In the genomic region with DNA sequence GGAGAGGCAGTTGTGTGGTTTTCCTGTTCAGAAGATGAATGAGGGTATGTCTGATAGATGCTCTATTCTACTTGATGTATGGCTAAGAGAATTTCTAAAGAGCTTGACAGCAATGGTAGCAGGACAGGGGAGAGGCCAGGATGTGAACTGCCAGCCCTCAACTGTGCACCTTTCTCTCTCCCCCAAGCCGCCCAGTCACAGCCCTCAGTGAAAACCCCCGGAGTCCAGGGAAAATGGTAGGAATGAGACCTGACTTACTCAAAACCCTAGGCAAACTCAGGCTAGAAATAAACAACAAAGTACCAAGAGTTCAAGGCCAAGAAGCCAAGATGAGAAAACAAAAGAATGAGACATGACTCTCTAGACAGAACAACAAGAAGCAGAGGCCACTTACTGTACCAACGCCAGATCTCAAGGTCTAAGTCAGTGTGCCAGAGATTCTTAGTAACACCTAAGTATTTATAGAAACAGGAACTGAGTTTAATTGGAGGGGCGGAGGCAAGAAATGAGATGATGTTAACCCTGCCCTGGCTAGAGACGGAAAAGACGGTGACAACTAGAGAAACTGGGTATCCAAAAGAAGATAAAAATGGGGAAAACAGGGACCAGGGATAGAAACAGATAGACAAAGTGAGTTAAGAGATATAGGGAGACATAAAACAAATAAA, we compare ENCODE assay signal across 17 mouse cellular contexts. TPM values are rescaled to one million over a fixed set of nuclear protein-coding genes. Genes with fewer than 3 reads are reported as not detected.
DNase-seq lines count a peak whose midpoint lies in the region; ATAC-seq and TF ChIP-seq lines count a peak whose summit lies in the region.
"Had no signal": no experiment of that assay in that cellular context is flagged by ENCODE, and none has a peak within 500 bp of the region (broad histone marks: within the 10 kb centered on the region; RNA-seq: fewer than 3 reads in every experiment).

A gene (minus strand): TSS at position 453 of the 668 bp plus-strand sequence.

- peak within 1 kb of the TSS; percentile 57 for H3K4me2 ChIP-seq in heart, embryonic 15.5 days
- H3K4me2 ChIP-seq: hindbrain, embryonic 15.5 days; neural tube, embryonic 15.5 days had no signal

- peak within 1 kb of the TSS; percentile 79 for H3K27ac ChIP-seq in heart, embryonic 15.5 days
- H3K27ac ChIP-seq: hindbrain, embryonic 15.5 days; liver, embryonic 14.5 days; neural tube, embryonic 15.5 days had no signal

- H3K4me1 ChIP-seq in G1E (ENCODE audit: insufficient read depth, low read depth, low read length) = peaks cover 36% of the 10 kb centered on the region
- H3K4me1 ChIP-seq in heart, embryonic 15.5 days (replicated peaks) = no peaks in the 10 kb centered on the region; the same call in 1 of the 2 replicates

- peak; percentile 54 for ATAC-seq in G1E (ENCODE audit: extremely low read depth, insufficient number of reproducible peaks, low FRiP score, poor library complexity, severe bottlenecking)
- ATAC-seq in granulocyte monocyte progenitor cell, adult 5-6 weeks (replicated peaks; ENCODE audit: poor library complexity, severe bottlenecking) = peak; percentile 46
- no peak for ATAC-seq in heart, embryonic 15.5 days (replicated peaks; ENCODE audit: insufficient number of reproducible peaks, insufficient read depth, low FRiP score, low read depth)
- peak; percentile 38 for ATAC-seq in megakaryocyte, adult 5-6 weeks (ENCODE audit: poor library complexity, severe bottlenecking)

- H3K27me3 ChIP-seq in G1E (ENCODE audit: insufficient read depth, low read length) = 0 out of 2 replicates have a peak, but pooled peaks cover 6% of the 10 kb centered on the region
- no peaks in the 10 kb centered on the region for H3K27me3 ChIP-seq in heart, embryonic 15.5 days
- H3K27me3 ChIP-seq: hindbrain, embryonic 15.5 days; neural tube, embryonic 15.5 days had no signal

- H3K36me3 ChIP-seq in G1E (replicated peaks) = peaks cover 9% of the 10 kb centered on the region
- peaks cover 6% of the 10 kb centered on the region; the same call in 1 of the 2 replicates for H3K36me3 ChIP-seq in heart, embryonic 15.5 days
- H3K36me3 ChIP-seq: hindbrain, embryonic 15.5 days; neural tube, embryonic 15.5 days had no signal

- TF ChIP-seq CTCF in G1E (IDR thresholded peaks at IDR 0.05; ENCODE audit: low read depth, low read length) = no peak

- 54% methylated on average over 6 of the region's 6 CpGs for WGBS in heart, embryonic 15.5 days

- H3K9me3 ChIP-seq in G1E (replicated peaks) = no peaks in the 10 kb centered on the region
- H3K9me3 ChIP-seq in heart, embryonic 15.5 days (replicated peaks) = no peaks in the 10 kb centered on the region
- H3K9me3 ChIP-seq: hindbrain, embryonic 15.5 days; neural tube, embryonic 15.5 days had no signal

- peak; percentile 30 for DNase-seq in G1E (ENCODE audit: low spot score)
- no peak for DNase-seq in layer of hippocampus, adult 8-10 months (ENCODE audit: low spot score in 2 of 2)
- DNase-seq in kidney, postnatal 36 days = no peak
- no peak for DNase-seq in adrenal gland, adult 18-20 months (ENCODE audit: low spot score in 2 of 2)
- DNase-seq in embryo, embryonic 10 days (ENCODE audit: low spot score) = no peak
- DNase-seq: adrenal gland, postnatal 36 days; cerebellum, adult 11-12 months; left cerebral cortex, postnatal 4 days; right cerebral cortex, postnatal 14 days had no signal

- H3K9ac ChIP-seq in heart, embryonic 15.5 days = peak within 1 kb of the TSS; percentile 36; the same call in 1 of the 2 replicates
- H3K9ac ChIP-seq: hindbrain, embryonic 15.5 days; liver, embryonic 14.5 days; neural tube, embryonic 15.5 days had no signal

- peak within 1 kb of the TSS; percentile 58 for H3K4me3 ChIP-seq in G1E (ENCODE audit: low read depth, low read length)
- H3K4me3 ChIP-seq in heart, embryonic 15.5 days = peak within 1 kb of the TSS; percentile 46
- H3K4me3 ChIP-seq: erythroblast, embryonic 14.5 days; hindbrain, embryonic 15.5 days; neural tube, embryonic 15.5 days had no signal

RNA-seq across cellular contexts. Expression of the gene that starts here (rescaled TPM):
- total RNA-seq in G1E (2014; fragmentation: Nextera tagmentation) = 4.7 and 5.3 TPM in 2 replicates
- 6.0 and 8.2 TPM in 2 replicates for total RNA-seq in G1E (2017)
- 0.31 and 0.52 TPM in 2 replicates for polyA plus RNA-seq in G1E (2012)
- total RNA-seq in granulocyte monocyte progenitor cell, adult 5-6 weeks (2014; fragmentation: Nextera tagmentation) = 1.2 and 1.7 TPM in 2 replicates
- total RNA-seq in granulocyte monocyte progenitor cell, adult 5-6 weeks (2017) = 1.4 TPM in 2 replicates
- 17.2 and 18.2 TPM in 2 replicates for polyA plus RNA-seq in heart, embryonic 15.5 days (2015; fragmentation: Nextera tagmentation; extraction: Ambion mirVana)
- 0.80 and 0.96 TPM in 2 replicates for total RNA-seq in megakaryocyte, adult 5-6 weeks (2015)
- 0.53 and 1.6 TPM in 2 replicates for total RNA-seq in megakaryocyte, adult 5-6 weeks (2017)
- total RNA-seq in layer of hippocampus, adult 8-10 months (2022) = under 1 TPM; 0.26 to 0.56 (median 0.42) TPM
- under 1 TPM; 0.32 to 0.43 TPM for total RNA-seq in adrenal gland, adult 18-20 months (2021)
- polyA plus RNA-seq: erythroblast, embryonic 14.5 days; kidney, embryonic 14.5 days; neural tube, embryonic 15.5 days had no signal

Comparison
In these comparisons a context has a peak if more than half of its experiments do, and no peak if none do; other contexts are left out.
1. RNA of the gene that starts here (polyA plus RNA-seq): 17.2 to 18.2 TPM in heart, embryonic 15.5 days; 0.31 to 0.52 TPM in G1E; every median in the first group is over 10 times any median in the second.